Mouse (Mus musculus) heart, embryonic 11.5 days (tissue): ENCODE results near the gene Trim28. TPM values are rescaled to one million over a fixed set of nuclear protein-coding genes. Genes with fewer than 3 reads are reported as not detected.
A peak's percentile ranks its signal among the peaks of the same experiment; 100 is the strongest.

Source experiments
- ATAC-seq: fragments of 200-750 bp; cut with Nextera tagmentation; replicated peaks from 2 replicates; pipeline ENCODE4 v1.8.0; 2017; ENCODE audit warnings: moderate library complexity; ENCODE audit not compliant: insufficient number of reproducible peaks, low FRiP score, low TSS enrichment
- H3K27ac ChIP-seq: fragments of 300-500 bp; sonication (generic); 2 replicates; pipeline ENCODE4 v1.5.1; 2014; ENCODE audit warnings: mild to moderate bottlenecking, low read depth, low read length
- H3K27me3 ChIP-seq: fragments of 300-500 bp; sonication (generic); 2 replicates; pipeline ENCODE4 v1.6.1; 2014; ENCODE audit warnings: mild to moderate bottlenecking, low read length, mixed read lengths; ENCODE audit not compliant: control insufficient read depth, insufficient read depth
- H3K36me3 ChIP-seq: fragments of 300-500 bp; sonication (generic); 2 replicates; pipeline ENCODE4 v1.6.1; 2014; ENCODE audit warnings: mild to moderate bottlenecking, low read length, moderate library complexity, mixed read lengths; ENCODE audit not compliant: control insufficient read depth, insufficient read depth
- H3K4me1 ChIP-seq: fragments of 300-500 bp; sonication (generic); 2 replicates; pipeline ENCODE4 v1.6.1; 2014; ENCODE audit warnings: low read length; ENCODE audit not compliant: control insufficient read depth, insufficient read depth
- H3K4me2 ChIP-seq: fragments of 300-500 bp; sonication (generic); 2 replicates; pipeline ENCODE4 v1.6.1; 2014; ENCODE audit warnings: mild to moderate bottlenecking, moderate library complexity
- H3K4me3 ChIP-seq: fragments of 300-500 bp; sonication (generic); 2 replicates; pipeline ENCODE4 v1.5.1; 2014; ENCODE audit warnings: low read depth, low read length
- H3K9ac ChIP-seq: fragments of 300-500 bp; sonication (generic); 2 replicates; pipeline ENCODE4 v1.6.1; 2014; ENCODE audit warnings: mild to moderate bottlenecking, low read depth, low read length, moderate library complexity
- H3K9me3 ChIP-seq: fragments of 300-500 bp; sonication (generic); replicated peaks from 2 replicates; pipeline ENCODE4 v1.6.1; 2016; ENCODE audit warnings: low read length; ENCODE audit not compliant: control insufficient read depth
- WGBS: fragments of 180-500 bp; shearing (Covaris S2); extraction: QIAGEN DNeasy Blood & Tissue Kit; methylation state at CpG from one replicate; pipeline ENCODE4 v1.1.7; 2014; ENCODE audit not compliant: insufficient replicate concordance; 5-methylcytosine and 5-hydroxymethylcytosine counted together
- polyA plus RNA-seq: library from polyadenylated mRNA; unstranded; fragments of >200 nt; fragmentation: Nextera tagmentation; extraction: Ambion mirVana; gene quantifications from 2 replicates; pipeline ENCODE4 v1.2.1, GENCODE M21; 2014

The Trim28 gene
- polyA plus RNA-seq, 1 experiment from 2014 or later, result 256 TPM

GRCm38 (mm10) chr7:12987409-12988189 is 11.3 kb upstream of the Trim28 start:
- no peaks in the 10 kb centered on the region for H3K9me3 ChIP-seq
- H3K36me3 ChIP-seq, result no peaks in the 10 kb centered on the region; the same call in 1 of the 2 replicates
- no peak overlapping the region for H3K27ac ChIP-seq
- H3K27me3 ChIP-seq, result no peaks in the 10 kb centered on the region
- no peak overlapping the region for H3K9ac ChIP-seq
- H3K4me2 ChIP-seq, result no peak overlapping the region
- peak; percentile 72 for ATAC-seq
- H3K4me3 ChIP-seq, result no peak overlapping the region
- H3K4me1 ChIP-seq, result no peaks in the 10 kb centered on the region
- 77% methylated on average over 8 of the region's 8 CpGs for WGBS

GRCm38 (mm10) chr7:12992222-12992621 is 6.7 kb upstream of the Trim28 start:
- no peak overlapping the region for H3K4me3 ChIP-seq
- H3K36me3 ChIP-seq, result no peaks in the 10 kb centered on the region
- no peaks in the 10 kb centered on the region for H3K4me1 ChIP-seq
- H3K9ac ChIP-seq, result no peak overlapping the region
- H3K27ac ChIP-seq, result no peak overlapping the region
- H3K27me3 ChIP-seq, result no peaks in the 10 kb centered on the region
- H3K9me3 ChIP-seq, result no peaks in the 10 kb centered on the region
- no peak for ATAC-seq
- WGBS, result 7% methylated on average over 3 of the region's 3 CpGs
- no peak overlapping the region for H3K4me2 ChIP-seq

- Histone ChIP-seq H3K9ac (no peak overlapping the region), H3K27me3 (no peaks in the 10 kb centered on the region), H3K27ac (no peak overlapping the region), H3K36me3 (no peaks in the 10 kb centered on the region), H3K4me1 (no peaks in the 10 kb centered on the region), H3K4me3 (no peak overlapping the region), H3K9me3 (no peaks in the 10 kb centered on the region), H3K4me2 (no peak overlapping the region)
- WGBS, result 84% methylated on average over 10 of the region's 10 CpGs
- no peak for ATAC-seq
Observed at GRCm38 (mm10) chr7:12993148-12993547, 5.8 kb upstream of the Trim28 start.

- Histone ChIP-seq H3K4me1 (no peaks in the 10 kb centered on the region), H3K36me3 (no peaks in the 10 kb centered on the region), H3K9ac (no peak overlapping the region), H3K4me3 (no peak overlapping the region), H3K4me2 (no peak overlapping the region), H3K27me3 (no peaks in the 10 kb centered on the region), H3K9me3 (no peaks in the 10 kb centered on the region), H3K27ac (no peak overlapping the region)
- ATAC-seq, result no peak
Observed at GRCm38 (mm10) chr7:12995862-12996261, 3.1 kb upstream of the Trim28 start.

GRCm38 (mm10) chr7:12997230-12997629 is 1.7 kb upstream of the Trim28 start:
- H3K9me3 ChIP-seq, result no peaks in the 10 kb centered on the region
- no peaks in the 10 kb centered on the region for H3K27me3 ChIP-seq
- H3K4me1 ChIP-seq, result no peaks in the 10 kb centered on the region
- no peak overlapping the region for H3K4me3 ChIP-seq
- no peak overlapping the region for H3K27ac ChIP-seq
- no peak overlapping the region for H3K9ac ChIP-seq
- H3K4me2 ChIP-seq, result no peak overlapping the region
- no peaks in the 10 kb centered on the region for H3K36me3 ChIP-seq
- ATAC-seq, result no peak
- 68% methylated on average over 5 of the region's 5 CpGs for WGBS

- H3K4me3 ChIP-seq, result no peak within 1 kb of the TSS
- no peak within 1 kb of the TSS for H3K27ac ChIP-seq
- H3K9ac ChIP-seq, result no peak within 1 kb of the TSS
- no peaks in the 10 kb centered on the region for H3K4me1 ChIP-seq
- no peak for ATAC-seq
- no peak within 1 kb of the TSS for H3K4me2 ChIP-seq
- no peaks in the 10 kb centered on the region for H3K9me3 ChIP-seq
- no peaks in the 10 kb centered on the region for H3K27me3 ChIP-seq
- 72% methylated on average over 5 of the region's 5 CpGs for WGBS
- no peaks in the 10 kb centered on the region for H3K36me3 ChIP-seq
Observed at GRCm38 (mm10) chr7:12998053-12998452, 861 bp upstream of the Trim28 start, which contains the start of gene Slc27a5. Gene Slc27a5 (minus strand): TSS chr7:12998192.

GRCm38 (mm10) chr7:13001584-13001983 is 2.7 kb downstream of the Trim28 start:
- Histone ChIP-seq H3K4me1 (no peaks in the 10 kb centered on the region), H3K9me3 (no peaks in the 10 kb centered on the region), H3K27me3 (no peaks in the 10 kb centered on the region), H3K36me3 (no peaks in the 10 kb centered on the region), H3K27ac (no peak overlapping the region), H3K4me3 (no peak overlapping the region), H3K4me2 (no peak overlapping the region), H3K9ac (no peak overlapping the region)
- 54% methylated on average over 1 of the region's 1 CpGs for WGBS
- ATAC-seq, result no peak

- Histone ChIP-seq H3K27me3 (peaks cover 14% of the 10 kb centered on the region), H3K27ac (no peak overlapping the region), H3K4me2 (no peak overlapping the region), H3K9me3 (no peaks in the 10 kb centered on the region), H3K9ac (no peak overlapping the region), H3K4me3 (no peak overlapping the region), H3K4me1 (peaks cover 7% of the 10 kb centered on the region; the same call in 1 of the 2 replicates), H3K36me3 (no peaks in the 10 kb centered on the region)
- no peak for ATAC-seq
- 74% methylated on average over 5 of the region's 5 CpGs for WGBS
Observed at GRCm38 (mm10) chr7:13003380-13003779, 4.5 kb downstream of the Trim28 start.

GRCm38 (mm10) chr7:13006011-13006410 is 7.1 kb downstream of the Trim28 start:
- 82% methylated on average over 17 of the region's 17 CpGs for WGBS
- Histone ChIP-seq H3K27ac (no peak overlapping the region), H3K4me1 (peaks cover 13% of the 10 kb centered on the region; the same call in 1 of the 2 replicates), H3K9me3 (no peaks in the 10 kb centered on the region), H3K4me2 (no peak overlapping the region), H3K36me3 (no peaks in the 10 kb centered on the region), H3K4me3 (no peak overlapping the region), H3K27me3 (peaks cover 14% of the 10 kb centered on the region), H3K9ac (no peak overlapping the region)
- no peak for ATAC-seq
